Mouse (Mus musculus) cerebellum, adult 2 months (tissue): Measurements from ENCODE around the gene Gm21366. TPM values are rescaled to one million over a fixed set of nuclear protein-coding genes. Genes with fewer than 3 reads are reported as not detected.
"Not testable (repeated sequence)": the region's sequence is repeated elsewhere in the genome, so short reads cannot be mapped to it uniquely, and the experiment has no call there.

Source experiments
- DNase-seq, 2 experiments: peaks; one replicate each; pipeline ENCODE4 v3.0.0; 2021
- H3K27ac ChIP-seq: fragments of 200-500 bp; 2 replicates; pipeline ENCODE4 v1.5.1; 2012; ENCODE audit warnings: low read length, control low read depth, inconsistent platforms; ENCODE audit not compliant: insufficient read depth
- H3K27me3 ChIP-seq: fragments of 200-500 bp; 2 replicates; pipeline ENCODE4 v1.6.1; 2012; ENCODE audit warnings: inconsistent platforms, mild to moderate bottlenecking, low read length, moderate library complexity; ENCODE audit not compliant: control insufficient read depth, insufficient read depth
- H3K4me1 ChIP-seq: fragments of 200-500 bp; 2 replicates; pipeline ENCODE4 v1.6.1; 2011; ENCODE audit warnings: low read length; ENCODE audit not compliant: control insufficient read depth, insufficient read depth
- H3K4me3 ChIP-seq: fragments of 200-500 bp; replicated peaks from 2 replicates; pipeline ENCODE3; 2011; ENCODE audit warnings: mild to moderate bottlenecking, low read depth, low read length, control low read depth; ENCODE audit not compliant: insufficient read depth
- WGBS: fragments of 180-500 bp; shearing (Covaris S2); methylation state at CpG from one replicate; pipeline ENCODE4 v1.1.7; 2018; 5-methylcytosine and 5-hydroxymethylcytosine counted together
- polyA plus RNA-seq: library from polyadenylated mRNA; depleted of rRNA; stranded (reverse); fragments of >200 nt; gene quantifications from 2 replicates; pipeline ENCODE4 v1.2.3, GENCODE M21; 2012; rRNA removed

Gm21366 gene
- polyA plus RNA-seq: not detected in 2 replicates

DNA sequence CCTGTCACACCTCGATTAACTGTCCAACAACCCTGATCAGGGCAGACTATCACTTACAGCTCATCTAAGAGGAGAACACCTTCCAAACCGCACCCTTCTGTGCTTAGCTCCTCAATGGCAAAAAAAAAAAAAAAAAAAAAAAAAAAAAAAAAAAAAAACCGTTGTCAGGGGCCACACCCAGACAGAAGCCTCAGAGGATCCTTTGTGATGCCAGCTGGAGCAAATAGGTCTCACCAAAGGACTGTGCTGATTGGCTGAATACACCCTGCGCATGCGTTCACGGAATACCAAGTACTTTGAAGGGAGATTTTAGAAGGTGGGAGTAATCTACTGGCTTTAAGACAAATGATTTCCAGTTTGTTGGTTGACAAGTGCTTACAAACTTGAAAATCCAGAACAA lies at the start of gene Gm21366:
Gene Gm21366, minus strand, starts transcription at position 101 of the 400 bp plus-strand sequence.
- no CpG with 5 or more reads among the region's 6 CpGs for WGBS
- not testable (repeated sequence) for H3K4me1 ChIP-seq, H3K27ac ChIP-seq, H3K27me3 ChIP-seq, H3K4me3 ChIP-seq, DNase-seq
